Mouse (Mus musculus) embryonic fibroblast, embryonic 13.5 days (primary cell): Measurements from ENCODE around the gene Tmub2.

ENCODE experiments used
- CTCF ChIP-seq: IDR thresholded peaks from 2 replicates; pipeline ENCODE4 v1.5.1; 2011; ENCODE audit warnings: mild to moderate bottlenecking, control low read depth, low read length, moderate library complexity, borderline replicate concordance; ENCODE audit not compliant: insufficient read depth
- POLR2A ChIP-seq: IDR thresholded peaks from 2 replicates; pipeline ENCODE4 v1.6.1; 2011; ENCODE audit warnings: low read depth, mild to moderate bottlenecking, control low read depth, low read length, moderate library complexity

DNA sequence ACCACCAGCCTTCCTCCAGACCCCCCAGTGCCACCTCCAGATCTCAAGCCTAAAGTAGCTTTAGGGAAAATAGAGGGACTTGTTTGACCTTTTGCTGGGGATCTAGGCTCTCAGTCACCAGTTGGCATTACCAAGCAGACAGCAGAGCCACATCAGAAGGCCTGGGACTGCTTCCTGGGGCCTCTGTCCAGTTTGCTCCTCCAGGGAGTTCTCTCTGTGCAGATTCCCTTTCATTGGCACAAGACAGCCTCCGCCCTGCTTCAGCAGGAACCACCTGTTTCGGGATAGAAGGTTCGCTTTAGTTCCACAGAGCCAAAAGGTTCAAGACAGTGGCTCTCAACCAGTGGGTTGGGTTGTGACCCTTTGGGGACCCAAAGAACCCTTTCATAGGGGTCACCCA is 5.1 kb upstream of the Tmub2 start:
- no peak for TF ChIP-seq POLR2A
- TF ChIP-seq CTCF: no peak
